Mouse (Mus musculus) liver, embryonic 15.5 days (tissue): Measurements from ENCODE around the gene Aurkb. TPM values are rescaled to one million over a fixed set of nuclear protein-coding genes. Genes with fewer than 3 reads are reported as not detected.

Experiments
- ATAC-seq: fragments of 200-750 bp; cut with Nextera tagmentation; 2 replicates; pipeline ENCODE4 v1.8.0; 2017; ENCODE audit warnings: moderate number of reproducible peaks, mild to moderate bottlenecking, moderate library complexity; ENCODE audit not compliant: insufficient read depth
- H3K27ac ChIP-seq: fragments of 300-500 bp; sonication (generic); replicated peaks from 2 replicates; pipeline ENCODE4 v1.5.1; 2015; ENCODE audit warnings: mild to moderate bottlenecking, inconsistent platforms
- H3K27me3 ChIP-seq: fragments of 300-500 bp; sonication (generic); 2 replicates; pipeline ENCODE4 v1.6.1; 2015; ENCODE audit warnings: mild to moderate bottlenecking, inconsistent platforms
- H3K36me3 ChIP-seq: fragments of 300-500 bp; sonication (generic); replicated peaks from 2 replicates; pipeline ENCODE4 v1.6.1; 2015; ENCODE audit warnings: moderate library complexity, mild to moderate bottlenecking, inconsistent platforms
- H3K4me1 ChIP-seq: fragments of 300-500 bp; sonication (generic); replicated peaks from 2 replicates; pipeline ENCODE4 v1.6.1; 2015; ENCODE audit warnings: inconsistent platforms
- H3K4me2 ChIP-seq: fragments of 300-500 bp; sonication (generic); 2 replicates; pipeline ENCODE4 v1.6.1; 2015; ENCODE audit warnings: moderate library complexity, mild to moderate bottlenecking, inconsistent platforms
- H3K4me3 ChIP-seq: fragments of 300-500 bp; sonication (generic); replicated peaks from 2 replicates; pipeline ENCODE4 v1.5.1; 2015; ENCODE audit warnings: mild to moderate bottlenecking, inconsistent platforms
- H3K9ac ChIP-seq: fragments of 300-500 bp; sonication (generic); 2 replicates; pipeline ENCODE4 v1.6.1; 2015; ENCODE audit warnings: moderate library complexity, mild to moderate bottlenecking, inconsistent platforms
- H3K9me3 ChIP-seq: fragments of 300-500 bp; sonication (generic); replicated peaks from 2 replicates; pipeline ENCODE4 v1.6.1; 2016; ENCODE audit warnings: inconsistent platforms
- WGBS: fragments of 180-500 bp; shearing (Covaris S2); methylation state at CpG from one replicate; pipeline ENCODE4 v1.1.7; 2015; ENCODE audit warnings: mixed read lengths; ENCODE audit not compliant: insufficient replicate concordance; 5-methylcytosine and 5-hydroxymethylcytosine counted together
- polyA plus RNA-seq: library from polyadenylated mRNA; unstranded; fragments of >200 nt; fragmentation: Nextera tagmentation; extraction: Ambion mirVana; gene quantifications from 2 replicates; pipeline ENCODE4 v1.2.1, GENCODE M21; 2015

Aurkb gene
- polyA plus RNA-seq, 1 experiment from 2014 or later, result 111 TPM

- WGBS, result under 1% methylated on average over 64 of the region's 64 CpGs
- peak within 1 kb of the TSS; percentile 77 for H3K4me3 ChIP-seq
- ATAC-seq, result peak; percentile 85
- H3K27ac ChIP-seq, result peak within 1 kb of the TSS; percentile 89
- H3K4me2 ChIP-seq, result peak within 1 kb of the TSS; percentile 99
- H3K9me3 ChIP-seq, result no peaks in the 10 kb centered on the region
- H3K9ac ChIP-seq, result peak within 1 kb of the TSS; percentile 89
- no peaks in the 10 kb centered on the region for H3K27me3 ChIP-seq
- 0 out of 2 replicates have a peak, but pooled peaks cover 1% of the 10 kb centered on the region for H3K36me3 ChIP-seq
- peaks cover 50% of the 10 kb centered on the region for H3K4me1 ChIP-seq
Observed at GRCm38 (mm10) chr11:69059357-69059974, 14.0 kb downstream of the Aurkb start, which contains the start of gene Borcs6. Gene Borcs6 (plus strand): TSS chr11:69059717.

- H3K27me3 ChIP-seq, result no peaks in the 10 kb centered on the region
- ATAC-seq, result peak; percentile 10
- H3K27ac ChIP-seq, result peak overlapping the region; percentile 86
- H3K4me3 ChIP-seq, result peak overlapping the region; percentile 77
- H3K4me2 ChIP-seq, result peak overlapping the region; percentile 99
- H3K9me3 ChIP-seq, result no peaks in the 10 kb centered on the region
- H3K36me3 ChIP-seq, result no peaks in the 10 kb centered on the region
- WGBS, result under 1% methylated on average over 49 of the region's 49 CpGs
- peak overlapping the region; percentile 89 for H3K9ac ChIP-seq
- H3K4me1 ChIP-seq, result peaks cover 54% of the 10 kb centered on the region
Observed at GRCm38 (mm10) chr11:69059975-69060411, 14.5 kb downstream of the Aurkb start.

DNA sequence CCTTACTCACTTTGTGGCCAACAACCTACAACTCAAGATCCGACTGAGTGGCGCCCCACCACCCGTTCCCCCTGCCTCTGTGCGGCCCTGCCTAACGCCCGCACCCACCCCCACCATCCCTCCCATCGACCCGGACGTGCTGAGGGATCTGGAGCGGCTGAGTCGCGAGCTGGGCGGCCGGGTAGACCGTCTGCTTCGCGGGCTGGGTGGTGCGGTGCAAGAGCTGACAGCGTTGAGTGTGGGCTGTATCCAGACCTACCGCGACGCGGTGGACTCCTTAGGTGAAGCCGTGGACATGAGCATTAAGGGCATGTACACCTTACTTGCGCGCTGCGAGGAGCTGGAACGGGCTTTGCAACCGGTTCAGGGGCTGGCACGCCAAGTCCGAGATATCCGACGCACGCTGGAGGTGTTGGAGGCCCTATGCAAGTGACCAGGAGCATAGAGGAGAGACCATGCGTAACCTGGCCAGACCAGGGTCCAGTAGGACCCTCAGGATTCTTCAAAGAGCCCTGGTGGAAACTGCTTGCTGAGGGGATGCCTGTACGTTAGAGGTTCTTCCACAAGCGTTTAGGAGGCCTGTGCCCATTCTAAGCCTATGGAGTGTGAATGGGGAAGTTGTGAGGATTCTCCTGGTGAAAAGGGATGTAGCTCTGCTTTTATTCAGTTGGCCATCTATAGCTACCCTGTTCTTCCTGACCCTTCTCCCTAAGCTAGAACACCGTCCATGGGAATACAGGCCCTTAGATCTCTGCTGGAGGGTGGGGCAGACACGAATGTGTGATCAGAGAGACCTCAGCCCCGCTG, 15.2 kb downstream of the Aurkb start:
- Histone ChIP-seq H3K4me1 (peaks cover 56% of the 10 kb centered on the region), H3K9ac (peak overlapping the region; percentile 89), H3K27ac (peak overlapping the region; percentile 86), H3K4me3 (peak overlapping the region; percentile 77), H3K27me3 (no peaks in the 10 kb centered on the region), H3K36me3 (no peaks in the 10 kb centered on the region), H3K9me3 (no peaks in the 10 kb centered on the region), H3K4me2 (peak overlapping the region; percentile 99)
- 2% methylated on average over 40 of the region's 40 CpGs for WGBS
- no peak for ATAC-seq

DNA sequence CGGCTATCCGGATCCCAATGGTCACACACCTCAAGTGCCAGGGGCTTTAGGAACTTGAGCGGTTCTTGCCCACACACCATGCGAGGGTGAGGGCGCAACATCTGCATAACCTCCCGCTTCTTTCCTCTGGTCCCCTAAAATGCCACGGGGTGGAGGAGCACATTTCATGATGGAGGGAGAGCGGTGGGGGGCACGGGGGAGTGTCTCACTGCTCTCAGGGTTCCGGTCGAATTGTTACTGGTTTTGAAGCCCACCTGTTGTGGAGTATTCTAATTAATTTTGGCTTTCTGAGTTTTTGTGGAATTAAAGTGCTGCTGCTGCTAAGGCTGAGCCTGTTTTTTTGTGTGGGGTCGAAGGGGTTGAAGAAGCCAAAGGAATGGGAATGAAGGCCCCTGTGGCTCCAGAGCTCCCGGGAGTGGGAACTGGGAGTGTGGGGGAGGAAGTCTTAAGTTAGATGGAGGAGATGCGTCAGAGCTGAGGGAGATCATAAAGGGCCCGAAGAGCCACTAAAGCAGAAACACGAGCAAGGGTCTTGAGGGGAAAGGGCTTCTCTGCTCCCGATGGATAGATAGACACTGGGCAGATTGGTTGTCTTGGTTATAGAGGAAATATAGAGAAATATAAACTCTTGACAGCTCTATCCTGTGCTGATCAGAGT, 15.9 kb downstream of the Aurkb start:
- H3K36me3 ChIP-seq, result no peaks in the 10 kb centered on the region
- peaks cover 61% of the 10 kb centered on the region for H3K4me1 ChIP-seq
- H3K4me2 ChIP-seq, result peak overlapping the region; percentile 99
- H3K9me3 ChIP-seq, result no peaks in the 10 kb centered on the region
- ATAC-seq, result no peak
- peak overlapping the region; percentile 86; the same call in 1 of the 2 replicates for H3K27ac ChIP-seq
- peak overlapping the region; percentile 77 for H3K4me3 ChIP-seq
- H3K27me3 ChIP-seq, result no peaks in the 10 kb centered on the region
- peak overlapping the region; percentile 89 for H3K9ac ChIP-seq
- WGBS, result 31% methylated on average over 17 of the region's 17 CpGs

- peak overlapping the region; percentile 40; the same call in 1 of the 2 replicates for H3K9ac ChIP-seq
- H3K27me3 ChIP-seq, result no peaks in the 10 kb centered on the region
- H3K36me3 ChIP-seq, result no peaks in the 10 kb centered on the region
- peak overlapping the region; percentile 67 for H3K4me3 ChIP-seq
- peak overlapping the region; percentile 90 for H3K27ac ChIP-seq
- WGBS, result under 1% methylated on average over 17 of the region's 17 CpGs
- no peaks in the 10 kb centered on the region for H3K9me3 ChIP-seq
- peak overlapping the region; percentile 99 for H3K4me2 ChIP-seq
- ATAC-seq, result no peak
- peaks cover 69% of the 10 kb centered on the region for H3K4me1 ChIP-seq
Observed at GRCm38 (mm10) chr11:69062194-69062760, 16.8 kb downstream of the Aurkb start.

DNA sequence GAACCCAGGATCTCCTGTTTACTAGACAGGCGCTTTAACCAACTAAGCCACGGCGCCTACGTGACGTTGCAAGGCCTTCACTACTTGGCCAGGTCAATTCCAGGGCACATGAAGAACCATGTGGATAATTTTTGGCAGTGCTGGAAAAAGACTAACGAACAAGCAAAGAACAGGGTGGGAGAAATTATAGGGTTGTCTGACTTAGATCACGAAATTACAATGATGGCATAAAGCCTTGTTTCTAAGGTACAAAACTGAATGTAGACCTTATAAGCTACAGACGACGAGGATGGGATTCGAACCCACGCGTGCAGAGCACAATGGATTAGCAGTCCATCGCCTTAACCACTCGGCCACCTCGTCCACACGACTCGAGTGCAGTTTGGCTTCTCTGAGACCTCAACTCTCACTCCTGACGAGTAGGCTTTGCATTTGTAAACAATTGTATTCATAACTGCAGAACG, 17.3 kb downstream of the Aurkb start:
- Histone ChIP-seq H3K4me1 (peaks cover 72% of the 10 kb centered on the region), H3K27ac (peak overlapping the region; percentile 90), H3K9ac (peak overlapping the region; percentile 74), H3K36me3 (no peaks in the 10 kb centered on the region), H3K9me3 (no peaks in the 10 kb centered on the region), H3K4me2 (peak overlapping the region; percentile 99), H3K4me3 (peak overlapping the region; percentile 67), H3K27me3 (no peaks in the 10 kb centered on the region)
- peak; percentile 61 for ATAC-seq
- under 1% methylated on average over 19 of the region's 19 CpGs for WGBS

- ATAC-seq, result peak; percentile 17; the same call in 1 of the 2 replicates
- no peaks in the 10 kb centered on the region for H3K36me3 ChIP-seq
Observed at GRCm38 (mm10) chr11:69063413-69064201, 18.2 kb downstream of the Aurkb start.

DNA sequence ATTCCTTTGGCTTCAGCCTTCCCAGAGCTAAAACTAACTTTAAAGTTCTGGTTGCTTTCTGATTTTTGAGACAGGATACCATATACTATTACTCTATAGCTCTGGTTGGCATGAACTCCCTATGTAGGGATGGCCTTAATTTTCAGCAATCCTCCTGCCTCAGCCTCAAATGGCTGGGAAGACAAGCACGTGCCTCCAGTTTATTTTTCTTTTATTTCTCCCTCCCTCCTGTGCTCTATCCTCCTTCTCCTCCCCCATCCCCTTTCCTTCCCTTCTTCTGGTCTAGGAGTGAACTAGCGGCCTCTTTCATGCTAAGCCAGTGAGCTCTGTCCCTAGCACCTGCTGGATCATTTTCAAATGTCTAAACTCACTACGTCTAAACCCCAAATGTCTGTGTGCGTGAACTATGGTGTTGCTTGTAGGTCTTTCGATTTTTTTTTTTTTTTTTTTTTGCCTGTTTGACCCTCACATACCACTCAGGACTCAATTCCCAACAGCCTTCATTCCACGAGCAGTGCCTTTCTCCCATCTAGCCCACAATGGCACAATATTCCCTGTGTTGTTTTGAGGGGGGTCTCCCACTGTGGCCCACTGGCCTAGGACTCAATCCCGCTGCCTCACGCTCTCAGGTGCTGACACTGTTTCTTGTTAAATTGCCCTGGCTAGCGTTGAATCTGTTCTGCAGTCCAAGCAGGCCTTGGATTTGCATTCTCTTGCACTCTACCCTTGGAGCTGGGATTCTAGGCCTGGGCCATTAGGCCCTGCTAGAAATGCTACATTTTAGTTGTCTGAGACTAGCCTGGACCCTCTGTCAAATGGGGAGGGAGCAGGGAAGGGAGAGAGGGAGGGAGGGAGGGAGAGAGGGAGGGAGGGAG, 19.0 kb downstream of the Aurkb start:
- 62% methylated on average over 9 of the region's 9 CpGs for WGBS
- H3K9ac ChIP-seq, result peak overlapping the region; percentile 74; the same call in 1 of the 2 replicates
- H3K4me2 ChIP-seq, result peak overlapping the region; percentile 99
- peak overlapping the region; percentile 56 for H3K27ac ChIP-seq
- H3K9me3 ChIP-seq, result no peaks in the 10 kb centered on the region
- peak overlapping the region; percentile 67 for H3K4me3 ChIP-seq
- no peak for ATAC-seq
- peaks cover 66% of the 10 kb centered on the region for H3K4me1 ChIP-seq
- H3K27me3 ChIP-seq, result no peaks in the 10 kb centered on the region
- no peaks in the 10 kb centered on the region for H3K36me3 ChIP-seq

More at GRCm38 (mm10) chr11:69063413-69064201, 18.2 kb downstream of the Aurkb start:
- peak overlapping the region; percentile 67 for H3K4me3 ChIP-seq
- H3K4me1 ChIP-seq, result peaks cover 65% of the 10 kb centered on the region
- H3K4me2 ChIP-seq, result peak overlapping the region; percentile 99
- H3K27me3 ChIP-seq, result no peaks in the 10 kb centered on the region
- 1% methylated on average over 31 of the region's 31 CpGs for WGBS
- H3K9me3 ChIP-seq, result no peaks in the 10 kb centered on the region
- H3K9ac ChIP-seq, result peak overlapping the region; percentile 74
- H3K27ac ChIP-seq, result peak overlapping the region; percentile 90

GRCm38 (mm10) chr11:69065394-69065925, 20.0 kb downstream of the Aurkb start:
- H3K27me3 ChIP-seq, result no peaks in the 10 kb centered on the region
- no peak for ATAC-seq
- H3K36me3 ChIP-seq, result no peaks in the 10 kb centered on the region
- 65% methylated on average over 3 of the region's 3 CpGs for WGBS
- H3K4me2 ChIP-seq, result peak overlapping the region; percentile 87
- no peak overlapping the region; the same call in 1 of the 2 replicates for H3K4me3 ChIP-seq
- H3K9me3 ChIP-seq, result no peaks in the 10 kb centered on the region
- H3K4me1 ChIP-seq, result peaks cover 70% of the 10 kb centered on the region
- 0 out of 2 replicates have a peak overlapping the region, but pooled peaks have one; percentile 56 for H3K9ac ChIP-seq
- no peak overlapping the region for H3K27ac ChIP-seq
